Mouse (Mus musculus) adrenal gland (tissue): ENCODE measurements around the gene Rps11.
"Not testable (repeated sequence)": the region's sequence is repeated elsewhere in the genome, so short reads cannot be mapped to it uniquely, and the experiment has no call there.

ENCODE experiments used
- intact Hi-C: fragments of 180-260 bp; cut with DNase I; formaldehyde crosslinking; loops from one replicate; pipeline ENCODE4 v1.15.1; 2025
- long read RNA-seq, 2 experiments: library from polyadenylated mRNA; unstranded; transcript quantifications; one replicate each; pipeline ENCODE4 v2.0.0; 2020; ENCODE audit warnings: borderline replicate concordance in 1 of 2; ENCODE audit not compliant: insufficient replicate concordance in 1 of 2

The Rps11 gene
- long read RNA-seq, experiment 1, transcript Rps11-201 (5 exons, 661 nt), result major isoform, 791 of 853 reads
- long read RNA-seq, experiment 1, partial matches to known transcripts, result 46 of 853 reads
- long read RNA-seq, experiment 1, other reads (novel, unspliced or antisense), result 14 of 853 reads
- long read RNA-seq, experiment 2, transcript Rps11-201 (5 exons, 661 nt), result major isoform, 685 of 755 reads
- long read RNA-seq, experiment 2, partial matches to known transcripts, result 56 of 755 reads
- long read RNA-seq, experiment 2, other reads (novel, unspliced or antisense), result 13 of 755 reads

- intact Hi-C loops, result loop anchor here (5.0 kb wide), 1 partner anchor 42 kb away; no protein-coding TSS in a partner anchor
Observed at GRCm38 (mm10) chr7:45124224-45125143, at the start of gene Rps11. TSS of gene Rps11 (minus strand) at chr7:45124439.

GRCm38 (mm10) chr7:45173772-45174171 is 49.5 kb upstream of the Rps11 start:
- intact Hi-C loops, result not testable (repeated sequence)

- intact Hi-C loops, result no loop called here
Observed at GRCm38 (mm10) chr7:45172974-45173373, 48.7 kb upstream of the Rps11 start.

DNA sequence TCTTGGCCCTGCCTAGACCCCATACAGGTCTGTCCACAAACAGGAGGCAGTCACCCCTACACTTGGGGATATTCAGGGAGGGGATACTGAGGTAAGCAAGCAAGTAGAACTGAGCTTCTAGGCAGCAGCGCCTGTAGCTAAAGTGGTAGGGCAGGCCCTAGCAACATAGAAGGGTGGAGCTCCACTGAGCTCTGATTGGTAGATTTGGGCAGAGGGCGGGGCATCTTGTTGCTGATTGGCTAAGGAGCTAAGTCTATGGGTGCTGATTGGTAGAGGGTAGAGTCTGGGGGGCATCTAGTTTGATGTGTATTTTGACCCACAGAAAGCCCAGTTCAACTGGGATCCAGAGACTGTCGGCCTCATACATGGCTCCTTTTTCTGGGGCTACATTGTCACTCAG is 45.3 kb upstream of the Rps11 start:
- intact Hi-C loops, result no loop called here

GRCm38 (mm10) chr7:45168656-45169055 is 44.4 kb upstream of the Rps11 start:
- intact Hi-C loops, result no loop called here

DNA sequence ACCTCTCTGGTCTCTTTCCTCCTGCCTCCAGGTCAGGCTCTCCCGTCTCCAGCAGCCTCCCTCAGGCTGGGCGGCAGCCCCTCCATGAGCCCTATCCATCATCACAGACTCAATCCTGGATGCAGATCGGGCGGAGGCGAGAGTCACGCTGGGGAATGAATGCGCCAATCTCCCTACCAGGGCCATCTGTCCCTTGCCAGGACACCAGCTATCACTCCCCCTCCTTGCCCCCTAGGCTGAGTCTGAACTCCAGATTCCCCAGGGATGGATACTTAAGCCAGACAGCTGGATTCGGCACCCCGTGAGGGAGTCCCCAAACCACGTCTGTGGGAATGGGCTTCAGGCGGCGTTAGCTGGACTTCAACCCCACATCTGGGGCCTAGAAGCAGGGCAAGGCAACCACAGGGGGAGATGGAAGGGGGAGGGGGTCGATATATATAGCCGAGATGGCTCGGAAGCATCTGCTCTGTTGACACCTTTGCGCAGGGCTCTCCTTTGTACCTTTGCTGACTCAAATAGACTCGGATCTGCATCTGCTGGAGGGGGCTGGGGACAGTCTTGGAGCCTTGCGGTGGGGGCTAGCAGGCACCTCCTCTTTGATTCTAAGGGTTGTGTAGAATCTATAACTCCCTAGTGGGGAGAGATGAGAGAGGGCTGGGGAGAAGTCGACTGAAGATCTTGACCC is 43.7 kb upstream of the Rps11 start:
- intact Hi-C loops, result no loop called here

- intact Hi-C loops, result no loop called here
Observed at GRCm38 (mm10) chr7:45166950-45167401, 42.7 kb upstream of the Rps11 start.

GRCm38 (mm10) chr7:45165701-45166100 is 41.5 kb upstream of the Rps11 start:
- intact Hi-C loops, result no loop called here

GRCm38 (mm10) chr7:45164833-45165232 is 40.6 kb upstream of the Rps11 start:
- intact Hi-C loops, result no loop called here

DNA sequence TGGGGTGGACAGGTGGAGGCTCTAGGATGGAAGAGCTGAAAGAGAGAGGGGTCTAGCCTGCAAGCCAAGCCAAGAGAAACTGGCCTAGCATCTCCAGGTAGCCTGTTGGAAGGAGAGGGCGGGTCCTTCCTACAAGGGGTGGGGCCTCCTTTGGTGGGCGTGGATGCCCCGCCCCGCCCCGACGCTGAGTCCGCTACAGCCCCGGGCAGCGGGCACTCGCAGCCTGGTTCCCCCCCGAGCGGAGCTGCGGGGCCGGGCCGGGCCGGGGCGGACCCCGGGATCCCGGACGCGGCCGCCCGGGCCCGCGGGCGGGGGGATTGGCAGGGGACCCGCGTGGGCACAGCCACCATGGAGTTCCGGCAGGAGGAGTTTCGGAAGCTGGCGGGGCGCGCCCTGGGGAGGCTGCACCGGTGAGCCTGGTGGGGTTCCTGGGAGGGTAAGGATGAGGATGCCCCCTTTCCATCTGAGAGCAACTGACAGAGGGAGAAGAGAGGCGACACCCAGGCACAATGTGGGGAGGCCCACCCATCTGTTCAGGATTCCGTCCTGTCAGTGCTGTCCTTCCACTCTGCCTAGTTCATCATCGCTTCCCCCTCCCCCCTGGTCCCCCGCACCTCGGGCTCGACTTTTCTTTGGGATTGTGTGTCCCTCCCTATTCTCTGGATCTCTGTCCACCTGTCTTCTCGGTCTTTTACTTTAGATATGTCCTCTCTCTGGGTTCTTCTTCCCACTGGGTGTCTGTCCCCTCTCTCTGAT is 39.7 kb upstream of the Rps11 start, which contains the start of gene Slc17a7:
Gene Slc17a7 (plus strand): TSS at position 215 of the 756 bp plus-strand sequence.
- intact Hi-C loops, result loop anchor here (2.0 kb wide), 1 partner anchor 37 kb away; no protein-coding TSS in a partner anchor

DNA sequence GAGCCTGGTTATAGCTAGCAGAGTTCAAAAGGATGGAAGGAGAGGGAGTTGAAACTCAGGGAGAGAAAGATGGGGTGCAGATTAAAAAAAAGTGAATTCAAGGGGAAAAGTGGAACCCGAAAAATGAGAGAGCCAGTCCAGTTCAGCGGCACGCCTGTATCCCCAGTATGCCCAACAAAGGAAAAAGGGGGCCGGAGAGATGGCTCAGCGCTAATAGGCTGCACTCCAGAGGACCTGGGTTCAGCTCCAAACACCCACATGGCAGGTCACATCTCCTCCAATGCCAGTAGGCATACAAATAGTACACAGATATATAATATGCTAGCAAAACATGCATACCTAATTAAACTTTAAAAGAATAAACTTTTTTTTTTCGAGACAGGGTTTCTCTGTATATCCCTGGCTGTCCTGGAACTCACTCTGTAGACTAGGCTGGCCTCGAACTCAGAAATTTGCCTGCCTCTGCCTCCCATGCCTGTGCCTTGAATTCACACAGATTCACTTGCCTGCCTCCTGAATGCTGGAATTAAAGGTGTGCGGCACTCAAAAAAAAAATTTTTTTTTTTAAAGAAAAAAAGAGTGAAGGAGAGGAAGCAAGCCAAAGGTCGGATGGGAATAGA is 38.9 kb upstream of the Rps11 start:
- intact Hi-C loops, result loop anchor here (2.0 kb wide), 1 partner anchor 38 kb away; no protein-coding TSS in a partner anchor

DNA sequence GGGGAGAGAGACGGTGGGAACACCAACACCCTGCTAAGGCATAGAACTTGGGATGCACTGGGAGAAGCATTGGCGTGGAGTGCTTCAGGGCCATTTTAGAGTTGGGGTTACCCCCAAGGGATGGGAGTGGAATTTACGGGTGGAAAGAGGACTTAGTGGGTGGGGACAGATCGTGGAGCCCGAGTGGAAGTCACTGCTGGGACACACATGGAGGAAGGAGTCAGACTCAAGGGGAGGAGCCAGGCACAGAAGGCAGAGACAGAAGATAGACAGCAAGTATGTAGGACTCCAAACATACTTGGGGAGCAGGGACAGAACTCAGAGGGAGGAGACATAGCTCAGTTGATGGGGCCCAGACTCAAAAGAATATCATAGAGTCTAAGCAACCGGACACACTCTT is 38.3 kb upstream of the Rps11 start:
- intact Hi-C loops, result loop anchor here (2.0 kb wide), 1 partner anchor 38 kb away; no protein-coding TSS in a partner anchor

GRCm38 (mm10) chr7:45161612-45162473 is 37.6 kb upstream of the Rps11 start:
- intact Hi-C loops, result loop anchor here (2.0 kb wide), 1 partner anchor 39 kb away; no protein-coding TSS in a partner anchor

DNA sequence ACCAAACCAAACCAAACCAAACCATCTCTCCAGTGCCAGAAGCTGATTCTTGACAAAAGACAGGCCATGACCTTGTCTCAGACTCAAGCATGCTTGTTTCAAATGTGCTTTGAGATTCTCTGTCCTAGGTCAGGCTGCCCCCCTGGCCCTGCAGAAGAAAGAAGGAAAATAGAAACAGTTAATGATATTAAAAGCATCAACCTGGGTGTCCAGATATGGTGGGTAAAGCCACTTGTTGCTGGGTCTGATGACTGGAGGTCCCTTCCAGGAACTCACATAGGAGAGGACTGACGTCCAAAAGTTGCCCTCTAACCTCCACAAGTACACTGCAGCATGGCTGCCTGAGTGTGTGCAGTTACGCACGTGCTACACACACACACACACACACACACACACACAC is 36.6 kb upstream of the Rps11 start:
- intact Hi-C loops, result no loop called here

GRCm38 (mm10) chr7:45160316-45160800 is 36.1 kb upstream of the Rps11 start:
- intact Hi-C loops, result no loop called here

DNA sequence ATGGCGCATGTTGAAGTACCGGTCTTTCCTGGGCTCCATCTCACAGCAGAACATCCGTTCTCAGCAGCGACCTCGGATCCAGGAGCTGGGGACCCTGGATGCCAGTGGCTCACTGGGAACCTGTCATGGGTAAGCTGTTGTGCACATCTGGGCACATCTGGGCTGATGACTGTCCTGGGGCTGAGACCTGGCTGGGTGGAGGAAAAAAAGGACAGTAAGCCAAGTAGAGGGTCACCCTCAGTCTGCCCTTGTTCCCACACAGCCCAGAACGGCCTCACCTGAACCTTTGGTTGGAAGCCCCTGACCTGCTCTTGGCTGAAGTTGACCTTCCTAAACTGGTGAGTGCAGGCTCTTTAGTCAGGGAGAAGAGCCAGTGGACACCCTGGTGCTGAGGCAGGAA is 34.8 kb upstream of the Rps11 start:
- intact Hi-C loops, result no loop called here

DNA sequence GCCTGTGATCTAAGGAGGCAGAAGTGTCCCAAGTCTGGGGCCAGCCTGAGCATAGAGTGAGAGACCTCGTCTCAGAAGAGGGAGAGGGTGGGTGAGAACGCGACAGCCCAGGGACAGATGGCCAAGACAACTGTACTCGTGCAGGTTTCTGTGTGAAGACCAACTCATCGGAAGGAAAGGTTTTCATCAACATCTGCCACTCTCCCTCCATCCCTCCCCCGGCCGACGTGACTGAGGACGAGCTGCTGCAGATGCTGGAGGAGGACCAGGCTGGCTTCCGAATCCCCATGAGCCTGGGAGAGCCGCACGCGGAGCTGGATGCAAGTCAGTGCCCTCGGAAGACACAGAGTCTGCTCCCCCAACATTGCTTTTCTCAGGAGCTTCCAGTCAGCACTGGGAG is 33.2 kb upstream of the Rps11 start:
- intact Hi-C loops, result no loop called here

- intact Hi-C loops, result no loop called here
Observed at GRCm38 (mm10) chr7:45156206-45156605, 32.0 kb upstream of the Rps11 start.

- intact Hi-C loops, result no loop called here
Observed at GRCm38 (mm10) chr7:45155590-45155989, 31.4 kb upstream of the Rps11 start.
